Mouse (Mus musculus) left cerebral cortex, adult 2 months (tissue): Measurements from ENCODE around the gene Dntt. TPM values are rescaled to one million over a fixed set of nuclear protein-coding genes. Genes with fewer than 3 reads are reported as not detected.

Source experiments
- DNase-seq, 2 experiments: peaks; one replicate each; pipeline ENCODE4 v3.0.0; 2021 to 2022; ENCODE audit warnings: low spot score in 2 of 2, mixed read lengths in 1 of 2; ENCODE audit errors: extremely low spot score in 1 of 2
- H3K27ac ChIP-seq: fragments of 200-600 bp; 2 replicates; pipeline ENCODE4 v1.8.1; 2022
- H3K4me3 ChIP-seq: fragments of 200-600 bp; 2 replicates; pipeline ENCODE4 v1.8.1; 2022
- CTCF ChIP-seq: fragments of 200-600 bp; IDR thresholded peaks from 2 replicates; pipeline ENCODE4 v1.8.1; 2022; ENCODE audit warnings: antibody characterized with exemption, mild to moderate bottlenecking, moderate library complexity
- intact Hi-C: fragments of 180-260 bp; cut with DNase I; formaldehyde crosslinking; loops from one replicate; pipeline ENCODE4 v1.15.1; 2025
- total RNA-seq, 2 experiments: library from RNA; stranded (reverse); gene quantifications; 2 replicates each; pipeline ENCODE4 v1.2.3; 2021

The Dntt gene
- total RNA-seq, 2 experiments from 2014 or later, result not detected

GRCm38 (mm10) chr19:41014003-41014402 lies 15.1 kb upstream of the Dntt start:
- H3K4me3 ChIP-seq, result no peak overlapping the region
- TF ChIP-seq CTCF, result no peak
- intact Hi-C loops, result loop anchor here (10.0 kb wide), 2 partner anchors 119 to 399 kb away; partner anchors contain the start of genes Entpd1, Tctn3 and Zfp518a
- no peak overlapping the region for H3K27ac ChIP-seq
- DNase-seq, result no peak

GRCm38 (mm10) chr19:41015951-41016716 lies 12.9 kb upstream of the Dntt start:
- no peak overlapping the region for H3K4me3 ChIP-seq
- DNase-seq, result peak; percentile 54 to 61
- peak; percentile 68 for TF ChIP-seq CTCF

GRCm38 (mm10) chr19:41019164-41019675 lies 9.9 kb upstream of the Dntt start:
- no peak for TF ChIP-seq CTCF
- intact Hi-C loops, result loop anchor here (5.0 to 10.0 kb wide), 4 partner anchors 124 to 404 kb away; partner anchors contain the start of genes Ccnj, Entpd1, Tctn3 and Zfp518a
- Histone ChIP-seq H3K27ac (no peak overlapping the region), H3K4me3 (no peak overlapping the region)
- no peak for DNase-seq

More at GRCm38 (mm10) chr19:41015951-41016716, 12.9 kb upstream of the Dntt start:
- H3K27ac ChIP-seq, result no peak overlapping the region
- intact Hi-C loops, result loop anchor here (1.0 to 10.0 kb wide), 5 partner anchors 53 to 401 kb away; partner anchors contain the start of genes Ccnj, Entpd1, Tctn3 and Zfp518a

- TF ChIP-seq CTCF, result no peak
- intact Hi-C loops, result no loop called here
- Histone ChIP-seq H3K4me3 (no peak overlapping the region), H3K27ac (no peak overlapping the region)
- DNase-seq, result no peak
These were observed 8.5 kb upstream of the Dntt start for GRCm38 (mm10) chr19:41020537-41020936.

GRCm38 (mm10) chr19:41022244-41022643 lies 6.8 kb upstream of the Dntt start:
- intact Hi-C loops, result no loop called here
- H3K27ac ChIP-seq, result no peak overlapping the region
- no peak for DNase-seq
- no peak for TF ChIP-seq CTCF
- H3K4me3 ChIP-seq, result no peak overlapping the region

- TF ChIP-seq CTCF, result no peak
- Histone ChIP-seq H3K4me3 (no peak overlapping the region), H3K27ac (no peak overlapping the region)
- no peak for DNase-seq
- intact Hi-C loops, result no loop called here
These were observed 2.5 kb upstream of the Dntt start for GRCm38 (mm10) chr19:41026551-41026950.

GRCm38 (mm10) chr19:41027024-41027423 lies 2.1 kb upstream of the Dntt start:
- H3K27ac ChIP-seq, result no peak overlapping the region
- intact Hi-C loops, result no loop called here
- no peak overlapping the region for H3K4me3 ChIP-seq
- no peak for DNase-seq
- no peak for TF ChIP-seq CTCF

- H3K27ac ChIP-seq, result no peak overlapping the region
- TF ChIP-seq CTCF, result no peak
- intact Hi-C loops, result no loop called here
- H3K4me3 ChIP-seq, result no peak overlapping the region
- no peak for DNase-seq
These were observed 1.5 kb upstream of the Dntt start for GRCm38 (mm10) chr19:41027601-41028000.

- DNase-seq, result no peak
- Histone ChIP-seq H3K27ac (no peak overlapping the region), H3K4me3 (no peak overlapping the region)
- intact Hi-C loops, result no loop called here
- TF ChIP-seq CTCF, result no peak
These were observed 1.1 kb downstream of the Dntt start for GRCm38 (mm10) chr19:41030161-41030560.

- intact Hi-C loops, result no loop called here
- no peak overlapping the region for H3K4me3 ChIP-seq
- H3K27ac ChIP-seq, result no peak overlapping the region
- no peak for TF ChIP-seq CTCF
- DNase-seq, result no peak
These were observed 1.9 kb downstream of the Dntt start for GRCm38 (mm10) chr19:41031009-41031408.

- no peak for DNase-seq
- no peak overlapping the region for H3K27ac ChIP-seq
- no peak for TF ChIP-seq CTCF
- H3K4me3 ChIP-seq, result no peak overlapping the region
- intact Hi-C loops, result no loop called here
These were observed 2.8 kb downstream of the Dntt start for GRCm38 (mm10) chr19:41031869-41032268.

- Histone ChIP-seq H3K27ac (no peak overlapping the region; the same call in 1 of the 2 replicates), H3K4me3 (no peak overlapping the region)
- TF ChIP-seq CTCF, result no peak
- DNase-seq, result no peak
- intact Hi-C loops, result no loop called here
These were observed 6.9 kb downstream of the Dntt start for GRCm38 (mm10) chr19:41035809-41036551.
